Mouse (Mus musculus): ENCODE data around the gene Iffo1. TPM values are rescaled to one million over a fixed set of nuclear protein-coding genes. Genes with fewer than 3 reads are reported as not detected.

Iffo1 gene
- 11.3 and 11.8 TPM in 2 replicates for polyA plus RNA-seq (2016; fragmentation: Nextera tagmentation; extraction: Ambion mirVana)

- Histone ChIP-seq H3K4me3 (peak within 1 kb of the TSS; percentile 66), H3K36me3 (peaks cover 45% of the 10 kb centered on the region), H3K4me1 (replicated peaks) (peaks cover 48% of the 10 kb centered on the region), H3K9ac (peak within 1 kb of the TSS; percentile 88), H3K9me3 (replicated peaks) (no peaks in the 10 kb centered on the region), H3K27ac (ENCODE audit: poor library complexity, severe bottlenecking) (peak within 1 kb of the TSS; percentile 90), H3K4me2 (peak within 1 kb of the TSS; percentile 94), H3K27me3 (replicated peaks) (no peaks in the 10 kb centered on the region)
- peak; percentile 91 for ATAC-seq (ENCODE audit: insufficient number of reproducible peaks, low FRiP score)
- 1% methylated on average over 16 of the region's 16 CpGs for WGBS
Observed at GRCm38 (mm10) chr6:125145001-125145400, at the start of gene Iffo1. TSS of gene Iffo1 (plus strand) at chr6:125145241.

GRCm38 (mm10) chr6:125095391-125096278 is 49.4 kb upstream of the Iffo1 start, which contains the start of gene Chd4:
TSS of gene Chd4 (plus strand) at chr6:125095981.
- no peaks in the 10 kb centered on the region for H3K9me3 ChIP-seq (replicated peaks)
- WGBS, result 2% methylated on average over 44 of the region's 45 CpGs
- peak; percentile 84 for ATAC-seq (ENCODE audit: insufficient number of reproducible peaks, low FRiP score)

GRCm38 (mm10) chr6:125096279-125096596 is 48.8 kb upstream of the Iffo1 start:
- Histone ChIP-seq H3K36me3 (peaks cover 27% of the 10 kb centered on the region), H3K27me3 (replicated peaks) (no peaks in the 10 kb centered on the region), H3K9ac (peak overlapping the region; percentile 93), H3K27ac (ENCODE audit: poor library complexity, severe bottlenecking) (peak overlapping the region; percentile 95), H3K9me3 (replicated peaks) (no peaks in the 10 kb centered on the region), H3K4me2 (peak overlapping the region; percentile 94), H3K4me1 (replicated peaks) (peaks cover 39% of the 10 kb centered on the region), H3K4me3 (peak overlapping the region; percentile 89)
- ATAC-seq (ENCODE audit: insufficient number of reproducible peaks, low FRiP score), result peak; percentile 9
- WGBS, result 0% methylated on average over 8 of the region's 32 CpGs

More at GRCm38 (mm10) chr6:125095391-125096278, 49.4 kb upstream of the Iffo1 start, which contains the start of gene Chd4:
- Histone ChIP-seq H3K27me3 (replicated peaks) (no peaks in the 10 kb centered on the region), H3K36me3 (peaks cover 21% of the 10 kb centered on the region), H3K9ac (peak within 1 kb of the TSS; percentile 93), H3K4me2 (peak within 1 kb of the TSS; percentile 94), H3K27ac (ENCODE audit: poor library complexity, severe bottlenecking) (peak within 1 kb of the TSS; percentile 95), H3K4me1 (replicated peaks) (peaks cover 41% of the 10 kb centered on the region), H3K4me3 (peak within 1 kb of the TSS; percentile 89)

GRCm38 (mm10) chr6:125096597-125097345 is 48.3 kb upstream of the Iffo1 start:
- WGBS, result under 1% methylated on average over 40 of the region's 44 CpGs
- H3K9ac ChIP-seq, result peak overlapping the region; percentile 93

GRCm38 (mm10) chr6:125097346-125097689 is 47.7 kb upstream of the Iffo1 start:
- H3K4me2 ChIP-seq, result peak overlapping the region; percentile 94
- no peaks in the 10 kb centered on the region for H3K9me3 ChIP-seq (replicated peaks)
- peak overlapping the region; percentile 89 for H3K4me3 ChIP-seq
- peak; percentile 8; the same call in 1 of the 2 replicates for ATAC-seq (ENCODE audit: insufficient number of reproducible peaks, low FRiP score)
- peaks cover 38% of the 10 kb centered on the region for H3K36me3 ChIP-seq
- WGBS, result under 1% methylated on average over 12 of the region's 12 CpGs
- H3K27me3 ChIP-seq (replicated peaks), result no peaks in the 10 kb centered on the region
- peak overlapping the region; percentile 93 for H3K9ac ChIP-seq
- H3K4me1 ChIP-seq (replicated peaks), result peaks cover 42% of the 10 kb centered on the region
- H3K27ac ChIP-seq (ENCODE audit: poor library complexity, severe bottlenecking), result peak overlapping the region; percentile 95

More at GRCm38 (mm10) chr6:125096597-125097345, 48.3 kb upstream of the Iffo1 start:
- peaks cover 32% of the 10 kb centered on the region for H3K36me3 ChIP-seq
- H3K4me3 ChIP-seq, result peak overlapping the region; percentile 89
- peaks cover 42% of the 10 kb centered on the region for H3K4me1 ChIP-seq (replicated peaks)
- no peaks in the 10 kb centered on the region for H3K9me3 ChIP-seq (replicated peaks)
- no peaks in the 10 kb centered on the region for H3K27me3 ChIP-seq (replicated peaks)
- peak; percentile 58 for ATAC-seq (ENCODE audit: insufficient number of reproducible peaks, low FRiP score)
- peak overlapping the region; percentile 95 for H3K27ac ChIP-seq (ENCODE audit: poor library complexity, severe bottlenecking)
- peak overlapping the region; percentile 94 for H3K4me2 ChIP-seq

GRCm38 (mm10) chr6:125097951-125098350 is 47.1 kb upstream of the Iffo1 start:
- Histone ChIP-seq H3K4me1 (replicated peaks) (peaks cover 42% of the 10 kb centered on the region), H3K27ac (ENCODE audit: poor library complexity, severe bottlenecking) (no peak overlapping the region), H3K4me3 (peak overlapping the region; percentile 89)

GRCm38 (mm10) chr6:125098513-125098912 is 46.5 kb upstream of the Iffo1 start:
- H3K27me3 ChIP-seq (replicated peaks), result no peaks in the 10 kb centered on the region
- no peaks in the 10 kb centered on the region for H3K9me3 ChIP-seq (replicated peaks)
- H3K36me3 ChIP-seq, result peaks cover 48% of the 10 kb centered on the region
- peaks cover 42% of the 10 kb centered on the region for H3K4me1 ChIP-seq (replicated peaks)
- no peak overlapping the region for H3K27ac ChIP-seq (ENCODE audit: poor library complexity, severe bottlenecking)
- H3K9ac ChIP-seq, result peak overlapping the region; percentile 93
- H3K4me3 ChIP-seq, result peak overlapping the region; percentile 89
- peak overlapping the region; percentile 94 for H3K4me2 ChIP-seq
- ATAC-seq (ENCODE audit: insufficient number of reproducible peaks, low FRiP score), result no peak
- 40% methylated on average over 3 of the region's 3 CpGs for WGBS

More at GRCm38 (mm10) chr6:125097951-125098350, 47.1 kb upstream of the Iffo1 start:
- ATAC-seq (ENCODE audit: insufficient number of reproducible peaks, low FRiP score), result no peak
- Histone ChIP-seq H3K4me2 (peak overlapping the region; percentile 94), H3K9ac (peak overlapping the region; percentile 93), H3K36me3 (peaks cover 44% of the 10 kb centered on the region), H3K27me3 (replicated peaks) (no peaks in the 10 kb centered on the region), H3K9me3 (replicated peaks) (no peaks in the 10 kb centered on the region)
- 33% methylated on average over 8 of the region's 8 CpGs for WGBS

- H3K27ac ChIP-seq (ENCODE audit: poor library complexity, severe bottlenecking), result peak overlapping the region; percentile 62
- no peaks in the 10 kb centered on the region for H3K27me3 ChIP-seq (replicated peaks)
- peaks cover 56% of the 10 kb centered on the region for H3K36me3 ChIP-seq
- peak overlapping the region; percentile 93; the same call in 1 of the 2 replicates for H3K9ac ChIP-seq
- H3K4me1 ChIP-seq (replicated peaks), result peaks cover 42% of the 10 kb centered on the region
- 29% methylated on average over 5 of the region's 5 CpGs for WGBS
- peak overlapping the region; percentile 25 for H3K4me3 ChIP-seq
- H3K4me2 ChIP-seq, result peak overlapping the region; percentile 94
- no peak for ATAC-seq (ENCODE audit: insufficient number of reproducible peaks, low FRiP score)
- H3K9me3 ChIP-seq (replicated peaks), result no peaks in the 10 kb centered on the region
Observed at GRCm38 (mm10) chr6:125099421-125099971, 45.5 kb upstream of the Iffo1 start.

GRCm38 (mm10) chr6:125101444-125101843 is 43.6 kb upstream of the Iffo1 start:
- Histone ChIP-seq H3K9me3 (replicated peaks) (no peaks in the 10 kb centered on the region), H3K27ac (ENCODE audit: poor library complexity, severe bottlenecking) (no peak overlapping the region), H3K4me2 (no peak overlapping the region), H3K4me1 (replicated peaks) (peaks cover 35% of the 10 kb centered on the region), H3K36me3 (peaks cover 76% of the 10 kb centered on the region), H3K9ac (no peak overlapping the region), H3K27me3 (replicated peaks) (no peaks in the 10 kb centered on the region), H3K4me3 (no peak overlapping the region)
- ATAC-seq (ENCODE audit: insufficient number of reproducible peaks, low FRiP score), result no peak
- WGBS, result 58% methylated on average over 9 of the region's 9 CpGs

GRCm38 (mm10) chr6:125104223-125104622 is 40.8 kb upstream of the Iffo1 start:
- Histone ChIP-seq H3K27ac (ENCODE audit: poor library complexity, severe bottlenecking) (no peak overlapping the region), H3K4me1 (replicated peaks) (peaks cover 18% of the 10 kb centered on the region), H3K4me3 (no peak overlapping the region), H3K4me2 (no peak overlapping the region), H3K27me3 (replicated peaks) (no peaks in the 10 kb centered on the region), H3K9me3 (replicated peaks) (0 out of 2 replicates have a peak, but pooled peaks cover 5% of the 10 kb centered on the region), H3K9ac (no peak overlapping the region), H3K36me3 (peaks cover 95% of the 10 kb centered on the region)
- ATAC-seq (ENCODE audit: insufficient number of reproducible peaks, low FRiP score), result peak; percentile 72; the same call in 1 of the 2 replicates
- 51% methylated on average over 4 of the region's 4 CpGs for WGBS

Data from heart, embryonic 12.5 days (tissue).